Mouse (Mus musculus) gastrocnemius, adult 2 months (tissue): ENCODE results near the gene Vps50. TPM values are rescaled to one million over a fixed set of nuclear protein-coding genes. Genes with fewer than 3 reads are reported as not detected.
"Not testable (repeated sequence)": the region's sequence is repeated elsewhere in the genome, so short reads cannot be mapped to it uniquely, and the experiment has no call there.

ENCODE experiments used
- DNase-seq: peaks from one replicate; pipeline ENCODE4 v3.0.0; 2022
- H3K27ac ChIP-seq: fragments of 200-600 bp; 2 replicates; pipeline ENCODE4 v1.8.1; 2022; ENCODE audit warnings: mild to moderate bottlenecking
- H3K4me3 ChIP-seq: fragments of 200-600 bp; 2 replicates; pipeline ENCODE4 v1.8.1; 2022; ENCODE audit warnings: mild to moderate bottlenecking, moderate library complexity
- CTCF ChIP-seq: fragments of 200-600 bp; IDR thresholded peaks from 2 replicates; pipeline ENCODE4 v1.8.1; 2022; ENCODE audit warnings: antibody characterized with exemption, mild to moderate bottlenecking, moderate library complexity
- intact Hi-C: fragments of 180-260 bp; cut with DNase I; formaldehyde crosslinking; loops from one replicate; pipeline ENCODE4 v1.15.1; 2025
- total RNA-seq, 2 experiments: library from RNA; stranded (reverse); gene quantifications; 2 replicates each; pipeline ENCODE4 v1.2.3; 2021

The Vps50 gene
- total RNA-seq, 2 experiments from 2014 or later: 21.1 to 21.8 TPM

DNA sequence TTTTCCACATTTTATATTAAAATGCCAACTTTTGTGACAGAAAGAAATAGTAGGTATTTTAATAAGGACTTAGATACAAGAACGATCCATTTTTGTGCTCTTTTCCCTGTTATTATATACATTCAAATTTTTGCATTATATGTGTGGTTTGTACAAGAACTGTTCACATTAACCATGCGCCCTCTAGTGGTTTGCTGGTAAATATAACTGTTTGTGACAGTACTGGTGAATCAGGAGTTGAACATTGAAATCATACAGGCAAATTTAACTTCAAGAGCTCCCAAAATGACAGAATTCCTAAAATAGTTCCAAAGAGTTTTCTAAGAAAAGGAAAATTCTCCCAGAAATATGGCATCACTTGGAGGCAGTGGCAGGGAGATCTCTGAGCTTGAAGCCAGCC lies 2.0 kb upstream of the Vps50 start:
- DNase-seq: no peak
- no peak overlapping the region for H3K4me3 ChIP-seq
- intact Hi-C loops: loop anchor here (10.0 kb wide), 1 partner anchor 589 kb away; the partner anchor contains the start of gene Bet1
- peak; percentile 80 for TF ChIP-seq CTCF
- H3K27ac ChIP-seq: no peak overlapping the region

DNA sequence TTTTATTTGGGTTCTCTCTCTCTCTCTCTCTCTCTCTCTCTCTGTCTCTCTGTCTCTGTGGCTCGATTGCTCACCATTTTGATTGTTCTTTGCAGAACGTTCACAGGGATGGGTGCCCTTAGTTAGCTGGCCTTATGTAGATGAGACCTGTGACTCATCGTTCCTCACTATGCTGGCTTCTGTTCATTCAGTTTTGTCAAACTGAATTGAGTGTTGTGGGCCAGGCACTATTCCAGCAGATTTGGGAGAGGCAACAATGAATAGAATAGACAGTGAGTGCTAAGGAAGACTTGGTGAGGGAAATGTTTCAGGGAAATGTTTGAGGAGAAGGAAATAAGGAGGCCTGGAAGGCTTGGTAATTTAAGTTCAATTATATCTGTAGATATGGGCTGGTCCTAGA lies 2.1 kb downstream of the Vps50 start:
- H3K4me3 ChIP-seq: no peak overlapping the region
- no peak overlapping the region for H3K27ac ChIP-seq
- DNase-seq: no peak
- intact Hi-C loops: no loop called here
- TF ChIP-seq CTCF: no peak

DNA sequence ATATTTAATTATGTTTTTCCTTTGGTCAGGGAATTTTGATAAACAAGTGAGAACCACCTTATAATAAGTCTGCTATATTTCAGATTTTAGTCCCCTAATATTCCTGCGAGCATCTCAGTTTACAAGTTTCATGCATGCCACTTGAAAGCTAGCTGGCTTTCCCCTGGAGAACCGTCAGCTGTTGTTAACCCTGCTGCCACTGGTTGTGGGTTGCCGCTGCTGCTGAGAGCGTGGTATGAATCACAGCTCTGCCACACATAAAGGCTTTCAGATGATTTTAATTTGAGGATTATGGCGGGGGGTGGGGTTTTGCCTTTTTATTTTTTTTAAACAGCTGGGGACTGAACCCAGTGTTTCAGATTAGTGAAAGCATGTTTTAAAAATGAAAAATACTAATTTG lies 7.1 kb downstream of the Vps50 start:
- H3K27ac ChIP-seq: no peak overlapping the region
- no peak overlapping the region for H3K4me3 ChIP-seq
- TF ChIP-seq CTCF: no peak
- intact Hi-C loops: no loop called here
- DNase-seq: no peak

GRCm38 (mm10) chr6:3507078-3507477 lies 8.9 kb downstream of the Vps50 start:
- H3K27ac ChIP-seq: no peak overlapping the region
- TF ChIP-seq CTCF: no peak
- intact Hi-C loops: no loop called here
- H3K4me3 ChIP-seq: no peak overlapping the region
- no peak for DNase-seq

DNA sequence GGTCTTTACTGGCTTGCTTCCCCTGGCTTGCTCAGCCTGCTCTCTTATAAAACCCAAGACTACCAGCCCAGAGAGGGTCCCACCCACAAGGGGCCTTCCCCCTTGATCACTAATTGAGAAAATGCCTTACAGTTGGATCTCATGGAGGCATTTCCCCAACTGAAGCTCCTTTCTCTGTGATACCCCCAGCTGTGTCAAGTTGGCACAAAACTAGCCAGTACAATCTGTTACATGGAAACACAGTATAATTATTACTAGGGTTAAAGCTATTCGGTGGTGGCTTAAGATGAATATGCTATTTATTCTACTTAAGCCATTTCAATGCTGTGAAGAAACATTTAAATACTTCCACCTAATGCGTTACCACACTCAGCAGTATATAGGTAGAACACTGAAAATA lies 10.0 kb downstream of the Vps50 start:
- DNase-seq, H3K27ac ChIP-seq, H3K4me3 ChIP-seq, intact Hi-C loops: not testable (repeated sequence)

DNA sequence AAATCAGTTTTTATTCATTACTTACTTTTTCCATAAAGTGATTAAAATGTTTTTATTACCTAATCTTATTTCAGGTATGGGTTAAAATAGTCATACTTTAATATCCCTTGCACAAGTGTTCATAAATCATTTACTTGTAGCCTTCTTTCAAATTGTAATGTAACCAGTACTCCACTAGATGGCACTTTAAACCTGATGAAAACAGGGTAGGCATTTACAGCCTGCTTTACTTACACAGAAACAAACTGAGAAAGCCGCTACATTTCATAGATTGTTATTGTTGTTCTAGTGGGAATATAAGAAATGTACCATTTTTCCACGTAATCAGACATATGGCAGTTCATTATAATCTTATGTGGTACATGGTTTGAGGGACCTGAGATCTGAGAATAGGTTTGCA lies 11.6 kb downstream of the Vps50 start:
- TF ChIP-seq CTCF: peak; percentile 80
- Histone ChIP-seq H3K4me3 (peak overlapping the region; percentile 54), H3K27ac (no peak overlapping the region)
- intact Hi-C loops: loop anchor here (10.0 kb wide), 2 partner anchors 235 to 1885 kb away; no protein-coding TSS in a partner anchor
- DNase-seq: no peak

DNA sequence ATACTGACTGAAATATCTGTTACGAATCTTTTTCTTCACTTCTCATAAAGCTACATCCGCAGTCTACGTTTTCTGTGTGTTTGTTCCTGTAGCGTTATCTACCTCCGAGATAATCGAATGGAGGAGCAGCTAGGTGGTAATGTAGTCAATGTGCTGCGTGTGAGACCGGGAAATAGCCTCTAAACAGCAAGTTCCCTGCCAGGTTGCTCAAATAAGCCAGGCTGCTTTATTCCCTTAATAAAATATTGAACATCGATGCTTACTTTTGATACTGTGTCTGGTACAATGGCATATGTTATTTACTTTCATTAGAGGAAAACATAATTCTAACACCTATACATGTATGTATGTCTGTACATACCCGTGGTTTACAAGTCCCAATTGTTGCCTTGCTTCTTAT lies 12.9 kb downstream of the Vps50 start:
- no peak for TF ChIP-seq CTCF
- no peak for DNase-seq
- intact Hi-C loops: loop anchor here (10.0 kb wide), 2 partner anchors 234 to 1884 kb away; no protein-coding TSS in a partner anchor
- no peak overlapping the region for H3K27ac ChIP-seq
- H3K4me3 ChIP-seq: no peak overlapping the region

- Histone ChIP-seq H3K27ac (no peak overlapping the region), H3K4me3 (no peak overlapping the region)
- no peak for TF ChIP-seq CTCF
- intact Hi-C loops: loop anchor here (10.0 kb wide), 2 partner anchors 233 to 1883 kb away; no protein-coding TSS in a partner anchor
- no peak for DNase-seq
Observed at GRCm38 (mm10) chr6:3511612-3512011, 13.4 kb downstream of the Vps50 start.

- no peak overlapping the region for H3K27ac ChIP-seq
- no peak for TF ChIP-seq CTCF
- DNase-seq: peak; percentile 21
- intact Hi-C loops: loop anchor here (10.0 kb wide), 2 partner anchors 232 to 1882 kb away; no protein-coding TSS in a partner anchor
- no peak overlapping the region for H3K4me3 ChIP-seq
Observed at GRCm38 (mm10) chr6:3512611-3513010, 14.4 kb downstream of the Vps50 start.

- no peak for TF ChIP-seq CTCF
- H3K4me3 ChIP-seq: no peak overlapping the region
- DNase-seq: no peak
- intact Hi-C loops: no loop called here
- H3K27ac ChIP-seq: no peak overlapping the region
Observed at GRCm38 (mm10) chr6:3528198-3528597, 30.0 kb downstream of the Vps50 start.

DNA sequence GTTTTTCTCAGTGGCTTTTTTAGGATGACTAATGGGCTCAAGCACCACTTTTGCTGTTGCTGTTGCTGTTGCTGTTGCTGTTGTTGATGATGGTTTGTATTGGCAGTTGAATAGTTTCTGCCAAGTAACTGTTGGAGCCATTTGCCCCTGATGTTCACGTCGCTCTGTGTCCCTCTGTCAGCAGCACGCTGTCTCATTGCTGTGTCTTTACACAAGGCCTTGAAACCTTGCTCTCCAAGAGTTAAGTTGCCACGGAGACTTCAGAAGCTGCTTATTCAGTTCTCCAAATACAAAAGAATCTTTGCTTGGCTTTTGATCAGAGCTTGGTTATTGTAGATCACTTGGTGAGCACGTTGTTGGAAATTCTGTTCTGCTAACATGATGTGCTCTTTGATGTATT lies 33.3 kb downstream of the Vps50 start:
- H3K27ac ChIP-seq: no peak overlapping the region
- TF ChIP-seq CTCF: no peak
- intact Hi-C loops: no loop called here
- H3K4me3 ChIP-seq: no peak overlapping the region
- no peak for DNase-seq

DNA sequence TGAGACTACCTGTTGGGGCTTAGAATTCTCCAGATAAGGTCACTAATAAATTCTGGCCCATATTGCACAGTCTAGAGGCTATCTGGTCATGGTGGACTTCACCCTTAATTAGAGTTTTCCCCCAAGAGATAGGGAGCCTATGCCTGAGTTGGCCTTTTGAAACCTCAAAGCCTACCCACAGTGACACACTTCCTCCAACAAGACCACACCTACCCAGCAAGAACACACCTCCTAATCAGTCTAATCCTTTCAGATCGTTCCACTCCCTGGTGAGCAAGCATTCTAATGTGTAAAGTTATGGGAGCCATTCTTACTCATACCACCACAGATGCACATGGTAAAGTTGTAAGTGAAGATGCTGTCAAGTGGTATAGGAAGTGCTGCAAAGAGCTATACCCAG lies 37.9 kb downstream of the Vps50 start:
- Histone ChIP-seq H3K4me3 (no peak overlapping the region), H3K27ac (no peak overlapping the region)
- no peak for DNase-seq
- TF ChIP-seq CTCF: no peak
- intact Hi-C loops: no loop called here

DNA sequence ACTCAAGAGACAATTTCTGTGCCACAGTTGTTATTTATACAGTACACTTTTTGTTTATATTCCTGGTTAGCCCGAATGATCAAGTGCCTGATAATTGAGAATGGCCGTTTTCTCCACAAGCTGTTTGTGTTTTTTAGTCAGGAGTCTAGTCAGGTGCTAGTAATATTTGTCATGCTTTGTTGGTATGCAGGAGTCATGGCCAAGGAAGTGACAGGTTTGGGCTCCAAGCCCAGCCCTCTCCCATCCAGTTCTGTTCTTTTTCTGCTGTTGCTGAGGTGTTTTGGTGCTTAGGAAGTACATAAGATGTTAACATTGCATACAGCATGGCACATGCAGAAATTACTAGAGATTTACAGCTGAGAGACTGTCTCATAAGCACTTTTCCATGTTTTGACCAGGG lies 41.3 kb downstream of the Vps50 start:
- no peak overlapping the region for H3K27ac ChIP-seq
- no peak for TF ChIP-seq CTCF
- intact Hi-C loops: no loop called here
- H3K4me3 ChIP-seq: no peak overlapping the region
- DNase-seq: no peak

DNA sequence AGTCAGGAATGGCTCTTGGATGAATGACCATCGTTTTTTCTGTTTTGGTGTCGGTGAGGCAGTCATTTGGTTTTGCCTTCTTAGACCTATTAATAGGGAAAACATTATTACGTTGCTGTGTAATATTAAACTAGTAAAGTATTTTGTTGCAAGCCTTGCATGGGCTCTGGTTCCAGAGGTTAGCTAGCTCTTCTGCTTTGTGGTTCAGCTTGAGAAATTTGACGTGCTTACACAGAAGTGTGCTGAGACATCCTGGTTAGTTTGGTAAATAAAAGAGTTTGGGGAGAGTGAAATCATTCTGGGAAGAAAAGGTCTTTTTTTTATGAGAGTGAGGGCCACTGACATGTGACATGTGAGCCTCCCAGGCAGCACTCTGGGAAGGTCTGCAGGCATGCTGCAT lies 45.7 kb downstream of the Vps50 start:
- Histone ChIP-seq H3K4me3 (no peak overlapping the region), H3K27ac (no peak overlapping the region)
- intact Hi-C loops: no loop called here
- no peak for DNase-seq
- TF ChIP-seq CTCF: no peak
